Mouse (Mus musculus): ENCODE measurements around the gene Olfr211. TPM values are rescaled to one million over a fixed set of nuclear protein-coding genes. Genes with fewer than 3 reads are reported as not detected.

Gene Olfr211
- not detected in 2 replicates for polyA plus RNA-seq (2015; fragmentation: Nextera tagmentation; extraction: Ambion mirVana)

GRCm38 (mm10) chr6:116488791-116489190 is at the start of gene Olfr211:
Gene Olfr211, plus strand, starts transcription at chr6:116489091.

GRCm38 (mm10) chr6:116460544-116461283 is 28.2 kb upstream of the Olfr211 start, which contains the start of gene Alox5:
Gene Alox5, minus strand, starts transcription at chr6:116461178.

GRCm38 (mm10) chr6:116506302-116507003 is 17.6 kb downstream of the Olfr211 start, which contains the start of gene Olfr212:
Gene Olfr212, plus strand, starts transcription at chr6:116506516.

GRCm38 (mm10) chr6:116538156-116538555 is 49.3 kb downstream of the Olfr211 start, which contains the start of gene Olfr213:
Gene Olfr213, plus strand, starts transcription at chr6:116538456.

Other genes starting within 250 kb of the Olfr211 start
- gene Zfand4, start 224.9 kb upstream of the Olfr211 start, polyA plus RNA-seq (2015; fragmentation: Nextera tagmentation; extraction: Ambion mirVana) = 1.9 and 2.1 TPM in 2 replicates
- 15.8 and 17.0 TPM in 2 replicates for gene March8, start 151.1 kb upstream of the Olfr211 start, polyA plus RNA-seq (2015; fragmentation: Nextera tagmentation; extraction: Ambion mirVana)
- 2.0 and 2.9 TPM in 2 replicates for gene Alox5, start 27.9 kb upstream of the Olfr211 start, polyA plus RNA-seq (2015; fragmentation: Nextera tagmentation; extraction: Ambion mirVana)
- not detected in 2 replicates for gene Olfr212, start 17.4 kb downstream of the Olfr211 start, polyA plus RNA-seq (2015; fragmentation: Nextera tagmentation; extraction: Ambion mirVana)
- gene Olfr213, start 49.4 kb downstream of the Olfr211 start, polyA plus RNA-seq (2015; fragmentation: Nextera tagmentation; extraction: Ambion mirVana) = not detected in 2 replicates
- 0.33 and 0.42 TPM in 2 replicates for gene Gm5580, start 62.0 kb downstream of the Olfr211 start, polyA plus RNA-seq (2015; fragmentation: Nextera tagmentation; extraction: Ambion mirVana)
- not detected in 2 replicates for gene Olfr214, start 65.1 kb downstream of the Olfr211 start, polyA plus RNA-seq (2015; fragmentation: Nextera tagmentation; extraction: Ambion mirVana)
- gene Olfr215, start 95.1 kb downstream of the Olfr211 start, polyA plus RNA-seq (2015; fragmentation: Nextera tagmentation; extraction: Ambion mirVana) = not detected in 2 replicates
- 41.5 and 45.5 TPM in 2 replicates for gene Zfp422, start 139.9 kb downstream of the Olfr211 start, polyA plus RNA-seq (2015; fragmentation: Nextera tagmentation; extraction: Ambion mirVana)
- 23.4 and 30.2 TPM in 2 replicates for gene Depp1, start 161.5 kb downstream of the Olfr211 start, polyA plus RNA-seq (2015; fragmentation: Nextera tagmentation; extraction: Ambion mirVana)
- gene Rassf4, start 184.9 kb downstream of the Olfr211 start, polyA plus RNA-seq (2015; fragmentation: Nextera tagmentation; extraction: Ambion mirVana) = 17.6 and 18.2 TPM in 2 replicates
- gene Tmem72, start 227.8 kb downstream of the Olfr211 start, polyA plus RNA-seq (2015; fragmentation: Nextera tagmentation; extraction: Ambion mirVana) = 3.2 and 3.3 TPM in 2 replicates